Mouse (Mus musculus) kidney, postnatal 0 days (tissue): ENCODE results near the gene Spin1. TPM values are rescaled to one million over a fixed set of nuclear protein-coding genes. Genes with fewer than 3 reads are reported as not detected.

ENCODE experiments used
- ATAC-seq: fragments of 200-750 bp; cut with Nextera tagmentation; replicated peaks from 2 replicates; pipeline ENCODE4 v1.8.0; 2017; ENCODE audit warnings: low read depth, moderate number of reproducible peaks, moderate TSS enrichment, moderate library complexity; ENCODE audit not compliant: low FRiP score
- DNase-seq: peaks from one replicate; pipeline ENCODE4 v3.0.0-alpha.2; 2016; ENCODE audit warnings: low spot score
- H3K27ac ChIP-seq: fragments of 300-500 bp; sonication (generic); 2 replicates; pipeline ENCODE4 v1.5.1; 2014; ENCODE audit warnings: mild to moderate bottlenecking
- H3K27me3 ChIP-seq: fragments of 300-500 bp; sonication (generic); 2 replicates; pipeline ENCODE4 v1.6.1; 2014; ENCODE audit warnings: low read length, mixed read lengths; ENCODE audit not compliant: insufficient read depth
- H3K36me3 ChIP-seq: fragments of 300-500 bp; sonication (generic); 2 replicates; pipeline ENCODE4 v1.6.1; 2014; ENCODE audit warnings: low read length, mixed read lengths; ENCODE audit not compliant: insufficient read depth
- H3K4me1 ChIP-seq: fragments of 300-500 bp; sonication (generic); replicated peaks from 2 replicates; pipeline ENCODE4 v1.6.1; 2014; ENCODE audit warnings: antibody characterized with exemption, low read length, mixed read lengths; ENCODE audit not compliant: insufficient read depth
- H3K4me2 ChIP-seq: fragments of 300-500 bp; sonication (generic); 2 replicates; pipeline ENCODE4 v1.6.1; 2014; ENCODE audit warnings: mild to moderate bottlenecking, low read length, moderate library complexity, mixed read lengths
- H3K4me3 ChIP-seq: fragments of 300-500 bp; sonication (generic); replicated peaks from 2 replicates; pipeline ENCODE4 v1.5.1; 2014; ENCODE audit warnings: low read depth, low read length
- H3K9ac ChIP-seq: fragments of 300-500 bp; sonication (generic); 2 replicates; pipeline ENCODE4 v1.6.1; 2014; ENCODE audit warnings: low read depth, low read length
- H3K9me3 ChIP-seq: fragments of 300-500 bp; sonication (generic); replicated peaks from 2 replicates; pipeline ENCODE4 v1.6.1; 2016; ENCODE audit warnings: low read length, inconsistent platforms, mixed read lengths
- CTCF ChIP-seq: IDR thresholded peaks from 2 replicates; pipeline ENCODE4 v1.5.1; 2016; ENCODE audit warnings: antibody characterized with exemption, low read depth, mild to moderate bottlenecking, moderate library complexity
- WGBS: fragments of 180-500 bp; shearing (Covaris S2); extraction: QIAGEN DNeasy Blood & Tissue Kit; methylation state at CpG from one replicate; pipeline ENCODE4 v1.1.7; 2014; 5-methylcytosine and 5-hydroxymethylcytosine counted together
- polyA plus RNA-seq: library from polyadenylated mRNA; unstranded; fragments of >200 nt; fragmentation: Nextera tagmentation; extraction: Ambion mirVana; gene quantifications from 2 replicates; pipeline ENCODE4 v1.2.1, GENCODE M21; 2015

Gene Spin1
- polyA plus RNA-seq, 1 experiment from 2014 or later, result 67.6 TPM

- 85% methylated on average over 5 of the region's 5 CpGs for whole genome bisulfite sequencing
- Histone ChIP-seq H3K4me2 (no peak overlapping the region), H3K4me3 (no peak overlapping the region), H3K27ac (no peak overlapping the region), H3K9ac (no peak overlapping the region), H3K27me3 (no peaks in the 10 kb centered on the region), H3K36me3 (no peaks in the 10 kb centered on the region), H3K9me3 (no peaks in the 10 kb centered on the region), H3K4me1 (no peaks in the 10 kb centered on the region)
- ATAC-seq, result no peak
- no peak for TF ChIP-seq CTCF
- DNase-seq, result no peak
These were observed 7.2 kb upstream of the Spin1 start for GRCm38 (mm10) chr13:51093430-51093829.

GRCm38 (mm10) chr13:51094323-51095195 lies 6.1 kb upstream of the Spin1 start:
- H3K4me1 ChIP-seq, result no peaks in the 10 kb centered on the region
- DNase-seq (no peak), ATAC-seq (no peak)
- no peak overlapping the region for H3K9ac ChIP-seq
- no peak overlapping the region for H3K27ac ChIP-seq
- TF ChIP-seq CTCF, result no peak
- 86% methylated on average over 16 of the region's 16 CpGs for WGBS
- no peak overlapping the region for H3K4me2 ChIP-seq
- H3K4me3 ChIP-seq, result no peak overlapping the region
- no peaks in the 10 kb centered on the region for H3K9me3 ChIP-seq
- H3K27me3 ChIP-seq, result no peaks in the 10 kb centered on the region
- H3K36me3 ChIP-seq, result no peaks in the 10 kb centered on the region

GRCm38 (mm10) chr13:51095196-51095715 lies 5.4 kb upstream of the Spin1 start:
- no peak overlapping the region for H3K9ac ChIP-seq
- H3K4me2 ChIP-seq, result no peak overlapping the region
- no peak overlapping the region for H3K4me3 ChIP-seq
- H3K4me1 ChIP-seq, result no peaks in the 10 kb centered on the region
- no peak for TF ChIP-seq CTCF
- H3K36me3 ChIP-seq, result no peaks in the 10 kb centered on the region
- no peak for ATAC-seq
- 82% methylated on average over 7 of the region's 7 CpGs for WGBS
- H3K9me3 ChIP-seq, result no peaks in the 10 kb centered on the region
- H3K27me3 ChIP-seq, result no peaks in the 10 kb centered on the region
- no peak for DNase-seq
- H3K27ac ChIP-seq, result no peak overlapping the region

- Histone ChIP-seq H3K27ac (no peak overlapping the region), H3K9ac (no peak overlapping the region), H3K9me3 (no peaks in the 10 kb centered on the region), H3K4me1 (no peaks in the 10 kb centered on the region), H3K36me3 (no peaks in the 10 kb centered on the region), H3K4me3 (no peak overlapping the region), H3K4me2 (no peak overlapping the region), H3K27me3 (no peaks in the 10 kb centered on the region)
- DNase-seq (no peak), ATAC-seq (no peak)
- TF ChIP-seq CTCF, result no peak
- whole genome bisulfite sequencing, result 91% methylated on average over 6 of the region's 6 CpGs
These were observed 4.0 kb upstream of the Spin1 start for GRCm38 (mm10) chr13:51096644-51097043.

GRCm38 (mm10) chr13:51099560-51100232 lies 984 bp upstream of the Spin1 start:
- Histone ChIP-seq H3K4me3 (peak overlapping the region; percentile 96), H3K9ac (peak overlapping the region; percentile 98), H3K4me1 (peaks cover 8% of the 10 kb centered on the region), H3K27ac (peak overlapping the region; percentile 97), H3K36me3 (no peaks in the 10 kb centered on the region), H3K9me3 (no peaks in the 10 kb centered on the region), H3K27me3 (no peaks in the 10 kb centered on the region), H3K4me2 (peak overlapping the region; percentile 92)
- TF ChIP-seq CTCF, result no peak
- DNase-seq, result peak; percentile 51
- no peak for ATAC-seq
- 2% methylated on average over 26 of the region's 26 CpGs for WGBS

- peak; percentile 37; the same call in 1 of the 2 replicates for TF ChIP-seq CTCF
- H3K4me3 ChIP-seq, result peak overlapping the region; percentile 96
- peak; percentile 66 for DNase-seq
- peaks cover 8% of the 10 kb centered on the region for H3K4me1 ChIP-seq
- H3K27ac ChIP-seq, result peak overlapping the region; percentile 97
- H3K9ac ChIP-seq, result peak overlapping the region; percentile 98
- peak overlapping the region; percentile 92 for H3K4me2 ChIP-seq
- no peaks in the 10 kb centered on the region for H3K9me3 ChIP-seq
- H3K27me3 ChIP-seq, result no peaks in the 10 kb centered on the region
- ATAC-seq, result peak; percentile 78
- H3K36me3 ChIP-seq, result no peaks in the 10 kb centered on the region
- under 1% methylated on average over 74 of the region's 89 CpGs for WGBS
These were observed 516 bp downstream of the Spin1 start for GRCm38 (mm10) chr13:51101016-51101776.
